8 mouse cellular contexts compared by ENCODE assay signal in genomic region chr16:20717978-20718670, GRCm38 (mm10). TPM values are rescaled to one million over a fixed set of nuclear protein-coding genes. Genes with fewer than 3 reads are reported as not detected.
DNase-seq lines count a peak whose midpoint lies in the region; ATAC-seq and TF ChIP-seq lines count a peak whose summit lies in the region.

No protein-coding gene starts in this region.

- intact Hi-C loops in heart, postnatal 25 days (cut with DNase I): loop anchor here (2.0 to 5.0 kb wide), 2 partner anchors 17 to 181 kb away; partner anchors contain the start of gene Ap2m1

- peak; percentile 24 for ATAC-seq in heart, embryonic 12.5 days (ENCODE audit: insufficient number of reproducible peaks, low FRiP score)
- ATAC-seq in forebrain, embryonic 16.5 days: no peak
- ATAC-seq in megakaryocyte progenitor cell, adult 5-6 weeks (replicated peaks; ENCODE audit: poor library complexity): peak; percentile 12; the same call in 1 of the 2 replicates

- peak overlapping the region; percentile 91 for H3K27ac ChIP-seq in heart, embryonic 12.5 days (ENCODE audit: poor library complexity, severe bottlenecking)
- peak overlapping the region; percentile 76 for H3K27ac ChIP-seq in CH12.LX (ENCODE audit: insufficient read depth, low read depth)
- peak overlapping the region; percentile 62 for H3K27ac ChIP-seq in forebrain, embryonic 16.5 days (ENCODE audit: low read length)

- H3K36me3 ChIP-seq in heart, embryonic 12.5 days: peaks cover 25% of the 10 kb centered on the region
- peaks cover 23 to 34% of the 10 kb centered on the region in 2 experiments for H3K36me3 ChIP-seq in CH12.LX (replicated peaks in 1 of 2; ENCODE audit: control insufficient read depth in 1 of 2, insufficient read depth in 1 of 2, low read length in 1 of 2)
- 0 out of 2 replicates have a peak, but pooled peaks cover 7% of the 10 kb centered on the region for H3K36me3 ChIP-seq in forebrain, embryonic 16.5 days (ENCODE audit: control insufficient read depth, insufficient read depth)

- WGBS in heart, embryonic 12.5 days: 3% methylated on average over 18 of the region's 18 CpGs
- 5% methylated on average over 18 of the region's 18 CpGs for WGBS in forebrain, embryonic 16.5 days

- 0 out of 2 replicates have a peak, but pooled peaks have one; percentile 20 for TF ChIP-seq EP300 in CH12.LX (IDR thresholded peaks at IDR 0.05; ENCODE audit: low read length)

- peak overlapping the region; percentile 76 for H3K9ac ChIP-seq in heart, embryonic 12.5 days
- H3K9ac ChIP-seq in CH12.LX (ENCODE audit: insufficient read depth, low read depth): peak overlapping the region; percentile 57
- H3K9ac ChIP-seq in forebrain, embryonic 16.5 days (replicated peaks; ENCODE audit: low read depth, low read length): peak overlapping the region; percentile 71

- peak overlapping the region; percentile 62 for H3K4me3 ChIP-seq in heart, embryonic 12.5 days
- H3K4me3 ChIP-seq in CH12.LX (replicated peaks in 1 of 3; ENCODE audit: low read depth in 2 of 3, low read length in 2 of 3, poor library complexity in 1 of 3): peak overlapping the region; percentile 59 to 96 (median 70)
- peak overlapping the region; percentile 53 for H3K4me3 ChIP-seq in forebrain, embryonic 16.5 days (replicated peaks; ENCODE audit: low read length)

- TF ChIP-seq RAD21 in CH12.LX (IDR thresholded peaks at IDR 0.05; ENCODE audit: low read depth, low read length): no peak

- H3K4me1 ChIP-seq in heart, embryonic 12.5 days (replicated peaks): peaks cover 39% of the 10 kb centered on the region
- H3K4me1 ChIP-seq in CH12.LX (ENCODE audit: control insufficient read depth in 1 of 2, insufficient read depth in 2 of 2): peaks cover 7 to 32% of the 10 kb centered on the region in 2 experiments; a peak in 3 of 4 replicates
- H3K4me1 ChIP-seq in forebrain, embryonic 16.5 days (replicated peaks; ENCODE audit: control insufficient read depth, insufficient read depth, low read length): peaks cover 36% of the 10 kb centered on the region

- no peak for TF ChIP-seq POLR2A in CH12.LX (IDR thresholded peaks at IDR 0.05; ENCODE audit: low read depth, low read length)

- in situ Hi-C loops in CH12.LX (cut with MboI; ENCODE audit: low pct_ligation_motif_present, low pct_unique_long_range_greater_than_20kb, low sequenced_read_pairs): loop anchor here (5.0 to 10.0 kb wide), 2 partner anchors 44 to 177 kb away; no protein-coding TSS in a partner anchor

- DNase-seq in heart, postnatal 25 days (ENCODE audit: low spot score): no peak
- DNase-seq in CH12.LX (ENCODE audit: extremely low read depth): peak; percentile 54
- no peak for DNase-seq in cerebellum, postnatal 10 days
- DNase-seq in spleen, postnatal 4 days (ENCODE audit: low spot score in 2 of 2): no peak
- DNase-seq in lung, postnatal 36 days: no peak

- TF ChIP-seq CTCF in CH12.LX (conservative IDR thresholded peaks at IDR 0.05 in 1 of 2, IDR thresholded peaks at IDR 0.05 in 1 of 2; ENCODE audit: low read depth in 2 of 2, low read length in 2 of 2): no peak

- no peaks in the 10 kb centered on the region for H3K9me3 ChIP-seq in heart, embryonic 12.5 days (replicated peaks)
- no peaks in the 10 kb centered on the region for H3K9me3 ChIP-seq in CH12.LX (replicated peaks; ENCODE audit: low read length)
- H3K9me3 ChIP-seq in forebrain, embryonic 16.5 days (ENCODE audit: control insufficient read depth, low read length): no peaks in the 10 kb centered on the region

- dilution Hi-C loops in CH12.LX (cut with MboI; ENCODE audit: extremely low pct_ligation_motif_present, extremely low pct_unique_long_range_greater_than_20kb, low sequenced_read_pairs): no loop called here

- peaks cover 10% of the 10 kb centered on the region for H3K79me2 ChIP-seq in CH12.LX (replicated peaks; ENCODE audit: control insufficient read depth, extremely low read depth, insufficient read depth, poor library complexity, severe bottlenecking)

- peak overlapping the region; percentile 82 for H3K4me2 ChIP-seq in heart, embryonic 12.5 days
- peak overlapping the region; percentile 94 for H3K4me2 ChIP-seq in CH12.LX (ENCODE audit: insufficient read depth, low read depth, poor library complexity, severe bottlenecking)
- H3K4me2 ChIP-seq in forebrain, embryonic 16.5 days (ENCODE audit: low read length): peak overlapping the region; percentile 92

- H3K27me3 ChIP-seq in heart, embryonic 12.5 days (replicated peaks): no peaks in the 10 kb centered on the region
- peaks cover 11% of the 10 kb centered on the region for H3K27me3 ChIP-seq in CH12.LX (replicated peaks)
- H3K27me3 ChIP-seq in forebrain, embryonic 16.5 days (replicated peaks; ENCODE audit: control insufficient read depth, insufficient read depth, low read length): no peaks in the 10 kb centered on the region

TF ChIP-seq in CH12.LX, 34 proteins besides CTCF, POLR2A, EP300 and RAD21 (continues in another document):
- TF ChIP-seq SMC3 (IDR thresholded peaks at IDR 0.05; ENCODE audit: low read depth, low read length) (no peak), ELF1 (IDR thresholded peaks at IDR 0.05; ENCODE audit: low read depth, low read length) (0 out of 2 replicates have a peak, but pooled peaks have one; percentile 14), TCF12 (IDR thresholded peaks at IDR 0.05; ENCODE audit: low read depth, low read length) (no peak), MAZ (IDR thresholded peaks at IDR 0.05; ENCODE audit: low read depth, low read length) (0 out of 2 replicates have a peak, but pooled peaks have one; percentile 10), HCFC1 (IDR thresholded peaks at IDR 0.05; ENCODE audit: low read depth, low read length) (no peak; the same call in 1 of the 2 replicates), MAX (IDR thresholded peaks at IDR 0.05; ENCODE audit: low read length) (no peak), CHD1 (IDR thresholded peaks at IDR 0.05; ENCODE audit: low read depth, low read length) (0 out of 2 replicates have a peak, but pooled peaks have one; percentile 79), POLR2AphosphoS2 (IDR thresholded peaks at IDR 0.05; ENCODE audit: low read depth, low read length) (peak; percentile 67; the same call in 1 of the 2 replicates), ZKSCAN1 (IDR thresholded peaks at IDR 0.05; ENCODE audit: borderline replicate concordance, low read depth, low read length) (no peak), MYC (IDR thresholded peaks at IDR 0.05; ENCODE audit: low read depth, low read length) (0 out of 2 replicates have a peak, but pooled peaks have one; percentile 7), KAT2A (IDR thresholded peaks at IDR 0.05; ENCODE audit: insufficient replicate concordance, low read length) (no peak), ETS1 (conservative IDR thresholded peaks at IDR 0.05; ENCODE audit: low read depth, low read length) (no peak), USF2 (conservative IDR thresholded peaks at IDR 0.05; ENCODE audit: low read depth, low read length) (no peak), BHLHE40 (IDR thresholded peaks at IDR 0.05; ENCODE audit: low read depth, low read length) (no peak)

RNA-seq across cellular contexts. Expression of gene Clcn2, which starts 0.6 kb away (rescaled TPM):
- polyA plus RNA-seq in heart, embryonic 12.5 days (2016; fragmentation: Nextera tagmentation; extraction: Ambion mirVana): 6.2 and 7.0 TPM in 2 replicates
- 1 to 10 TPM; 1.5 to 2.1 TPM for total RNA-seq in heart, postnatal 25 days (2021)
- total RNA-seq in CH12.LX (2012; rRNA removed): 4.2 and 4.5 TPM in 2 replicates
- total RNA-seq in CH12.LX (2014; rRNA removed): 1.2 and 1.4 TPM in 2 replicates
- 3.5 and 4.1 TPM in 2 replicates for polyA plus RNA-seq in CH12.LX (2012; ENCODE audit: insufficient read length, low read depth)
- polyA plus RNA-seq in forebrain, embryonic 16.5 days (2015; fragmentation: Nextera tagmentation; extraction: Ambion mirVana): 15.9 and 20.8 TPM in 2 replicates
- total RNA-seq in megakaryocyte progenitor cell, adult 5-6 weeks (2015): 0.34 and 1.3 TPM in 2 replicates
- total RNA-seq in megakaryocyte progenitor cell, adult 5-6 weeks (2017): 1.2 and 1.6 TPM in 2 replicates

RNA-seq across cellular contexts. Expression of gene Polr2h, which starts 0.7 kb away (rescaled TPM):
- polyA plus RNA-seq in heart, embryonic 12.5 days (2016; fragmentation: Nextera tagmentation; extraction: Ambion mirVana): 45.0 and 50.5 TPM in 2 replicates
- 10 to 100 TPM in 1 of 2 experiments, 1 to 10 TPM in 1; 9.0 to 10.5 TPM for total RNA-seq in heart, postnatal 25 days (2021)
- total RNA-seq in CH12.LX (2012; rRNA removed) (157 and 189 TPM in 2 replicates), CH12.LX (2014; rRNA removed) (183 and 189 TPM in 2 replicates)
- 117 and 146 TPM in 2 replicates for polyA plus RNA-seq in CH12.LX (2012; ENCODE audit: insufficient read length, low read depth)
- 84.5 and 94.4 TPM in 2 replicates for polyA plus RNA-seq in forebrain, embryonic 16.5 days (2015; fragmentation: Nextera tagmentation; extraction: Ambion mirVana)
- 75.3 and 99.4 TPM in 2 replicates for total RNA-seq in megakaryocyte progenitor cell, adult 5-6 weeks (2015)
- total RNA-seq in megakaryocyte progenitor cell, adult 5-6 weeks (2017): 75.1 and 78.2 TPM in 2 replicates

RNA-seq across cellular contexts. Expression of gene Chrd, which starts 14.8 kb away (rescaled TPM):
- 0.54 and 0.94 TPM in 2 replicates for polyA plus RNA-seq in heart, embryonic 12.5 days (2016; fragmentation: Nextera tagmentation; extraction: Ambion mirVana)
- total RNA-seq in heart, postnatal 25 days (2021): 1 to 10 TPM; 2.0 to 2.7 TPM
- total RNA-seq in CH12.LX (2012; rRNA removed) (not detected in 2 replicates), CH12.LX (2014; rRNA removed) (not detected in 2 replicates)
- not detected in 2 replicates for polyA plus RNA-seq in CH12.LX (2012; ENCODE audit: insufficient read length, low read depth)
- 4.2 and 4.4 TPM in 2 replicates for polyA plus RNA-seq in forebrain, embryonic 16.5 days (2015; fragmentation: Nextera tagmentation; extraction: Ambion mirVana)
- not detected in 2 replicates for total RNA-seq in megakaryocyte progenitor cell, adult 5-6 weeks (2015)
- not detected in 2 replicates for total RNA-seq in megakaryocyte progenitor cell, adult 5-6 weeks (2017)

RNA-seq across cellular contexts. Expression of gene Thpo, which starts 16.2 kb away (rescaled TPM):
- polyA plus RNA-seq in heart, embryonic 12.5 days (2016; fragmentation: Nextera tagmentation; extraction: Ambion mirVana): 0.14 and 0.22 TPM in 2 replicates
- total RNA-seq in heart, postnatal 25 days (2021): under 1 TPM in 1 of 2 experiments, not detected in 1; 0.50 TPM
- total RNA-seq in CH12.LX (2012; rRNA removed) (0.08 TPM in 2 replicates), CH12.LX (2014; rRNA removed) (0.19 TPM in 2 replicates)
- polyA plus RNA-seq in CH12.LX (2012; ENCODE audit: insufficient read length, low read depth): 0.71 and 1.0 TPM in 2 replicates
- 0.83 and 1.5 TPM in 2 replicates for polyA plus RNA-seq in forebrain, embryonic 16.5 days (2015; fragmentation: Nextera tagmentation; extraction: Ambion mirVana)
- not detected in 2 replicates for total RNA-seq in megakaryocyte progenitor cell, adult 5-6 weeks (2015)
- total RNA-seq in megakaryocyte progenitor cell, adult 5-6 weeks (2017): not detected in 2 replicates

RNA-seq across cellular contexts. Expression of gene Fam131a, which starts 25.1 kb away (rescaled TPM):
- 4.0 and 5.2 TPM in 2 replicates for polyA plus RNA-seq in heart, embryonic 12.5 days (2016; fragmentation: Nextera tagmentation; extraction: Ambion mirVana)
- total RNA-seq in heart, postnatal 25 days (2021): 10 to 100 TPM; 28.3 to 31.4 TPM
- total RNA-seq in CH12.LX (2012; rRNA removed): 1.0 and 1.3 TPM in 2 replicates
- 0.50 and 0.77 TPM in 2 replicates for total RNA-seq in CH12.LX (2014; rRNA removed)
- polyA plus RNA-seq in CH12.LX (2012; ENCODE audit: insufficient read length, low read depth): 0.67 and 1.4 TPM in 2 replicates
- polyA plus RNA-seq in forebrain, embryonic 16.5 days (2015; fragmentation: Nextera tagmentation; extraction: Ambion mirVana): 57.4 and 65.3 TPM in 2 replicates
- total RNA-seq in megakaryocyte progenitor cell, adult 5-6 weeks (2015): not detected in 2 replicates
- total RNA-seq in megakaryocyte progenitor cell, adult 5-6 weeks (2017): 0.17 TPM in 1 of 2 replicates, not detected in the other

Comparison
In these comparisons a context has a peak if more than half of its experiments do, and no peak if none do; other contexts are left out.
1. RNA of gene Polr2h, which starts 0.7 kb away (total RNA-seq): 157 to 189 TPM in CH12.LX and 75.1 to 99.4 TPM in megakaryocyte progenitor cell, adult 5-6 weeks; 9.0 to 10.5 TPM in heart, postnatal 25 days; every median in the first group is over 4 times any median in the second.
2. Peak in every context shown above with its lines, with median percentiles within 50 percentile points of each other: H3K27ac ChIP-seq, H3K4me2 ChIP-seq, H3K4me3 ChIP-seq and H3K9ac ChIP-seq.